Mouse (Mus musculus): ENCODE data around the gene Cmip. TPM values are rescaled to one million over a fixed set of nuclear protein-coding genes. Genes with fewer than 3 reads are reported as not detected.
A peak's percentile ranks its signal among the peaks of the same experiment; 100 is the strongest.

The Cmip gene
- polyA plus RNA-seq, 1 experiment from 2014 or later: 31.8 TPM

DNA sequence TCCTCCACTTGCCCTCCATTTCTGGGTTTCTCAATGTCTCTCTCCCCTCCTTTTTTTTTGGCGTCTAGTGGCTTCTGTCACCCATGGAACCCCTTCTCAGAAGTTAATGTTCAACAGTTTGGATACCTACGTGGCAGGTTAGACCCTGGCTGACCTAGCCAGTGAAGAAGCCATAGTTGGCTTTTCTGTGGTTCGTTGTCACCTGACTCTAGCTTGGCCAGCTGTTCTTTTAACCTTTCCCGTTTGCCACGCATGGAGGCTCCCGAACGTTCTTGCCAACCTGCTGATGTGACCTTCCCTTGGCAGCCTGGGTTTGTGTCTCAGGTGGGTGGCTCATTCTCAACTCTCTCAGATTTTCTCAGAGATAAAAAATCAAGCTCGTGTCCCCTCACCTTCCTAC lies 60.6 kb downstream of the Cmip start:
- peaks cover 33% of the 10 kb centered on the region for H3K4me1 ChIP-seq
- H3K4me3 ChIP-seq (replicated peaks): no peak overlapping the region
- 74% methylated on average over 8 of the region's 8 CpGs for WGBS
- H3K4me2 ChIP-seq: no peak overlapping the region
- no peaks in the 10 kb centered on the region for H3K36me3 ChIP-seq
- H3K27me3 ChIP-seq (replicated peaks): no peaks in the 10 kb centered on the region
- H3K27ac ChIP-seq: no peak overlapping the region
- no peak for ATAC-seq (ENCODE audit: insufficient read depth, low FRiP score, low read depth)
- H3K9me3 ChIP-seq: no peaks in the 10 kb centered on the region
- no peak overlapping the region for H3K9ac ChIP-seq

DNA sequence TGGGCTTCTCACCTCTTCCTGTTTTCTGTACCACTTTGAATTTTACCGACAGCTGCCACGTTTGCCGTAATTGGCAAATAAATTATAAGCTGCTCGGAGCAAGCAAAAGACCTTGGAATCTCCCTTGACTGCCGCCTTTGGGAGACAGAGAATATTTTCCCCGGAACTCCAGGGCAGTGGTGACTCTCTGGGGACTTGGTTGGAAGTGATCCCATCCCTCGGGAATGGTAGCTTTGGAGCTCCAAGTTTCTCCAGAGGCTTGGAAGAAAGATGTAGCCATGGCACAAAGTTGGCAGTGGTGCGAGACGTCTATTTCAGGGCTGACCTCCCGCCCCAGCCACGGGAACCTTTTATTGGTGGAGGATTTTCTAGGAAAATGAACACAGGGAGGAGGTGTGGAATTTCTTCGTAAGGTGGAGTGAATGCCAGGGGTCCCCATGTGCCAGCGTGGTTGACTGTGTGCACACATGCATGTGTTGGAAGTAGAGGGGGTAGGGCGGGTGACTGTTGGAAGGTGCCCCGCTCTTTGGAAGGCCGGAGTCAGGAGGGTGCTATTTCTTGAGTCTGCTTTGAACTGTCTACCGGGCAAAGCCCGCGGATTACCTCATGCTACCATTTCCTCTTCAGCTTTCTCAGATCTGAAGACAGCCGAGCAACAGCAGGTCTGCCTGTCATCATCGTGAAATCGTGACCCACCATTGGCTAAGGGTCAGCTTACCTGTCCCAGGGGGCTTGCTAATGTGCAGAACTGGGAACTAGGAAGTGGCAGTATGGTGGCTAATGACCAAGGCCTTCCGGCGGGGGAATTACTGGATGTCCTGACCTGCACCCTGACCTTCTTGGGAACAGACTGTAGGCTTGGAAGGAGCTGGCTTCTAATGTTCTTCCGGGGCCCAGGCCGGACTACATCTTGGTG lies 62.3 kb downstream of the Cmip start:
- Histone ChIP-seq H3K4me3 (replicated peaks) (no peak overlapping the region), H3K9ac (no peak overlapping the region), H3K4me1 (peaks cover 36% of the 10 kb centered on the region), H3K4me2 (no peak overlapping the region), H3K9me3 (no peaks in the 10 kb centered on the region), H3K36me3 (no peaks in the 10 kb centered on the region), H3K27ac (no peak overlapping the region), H3K27me3 (replicated peaks) (no peaks in the 10 kb centered on the region)
- ATAC-seq (ENCODE audit: insufficient read depth, low FRiP score, low read depth): no peak
- WGBS: 86% methylated on average over 26 of the region's 26 CpGs

DNA sequence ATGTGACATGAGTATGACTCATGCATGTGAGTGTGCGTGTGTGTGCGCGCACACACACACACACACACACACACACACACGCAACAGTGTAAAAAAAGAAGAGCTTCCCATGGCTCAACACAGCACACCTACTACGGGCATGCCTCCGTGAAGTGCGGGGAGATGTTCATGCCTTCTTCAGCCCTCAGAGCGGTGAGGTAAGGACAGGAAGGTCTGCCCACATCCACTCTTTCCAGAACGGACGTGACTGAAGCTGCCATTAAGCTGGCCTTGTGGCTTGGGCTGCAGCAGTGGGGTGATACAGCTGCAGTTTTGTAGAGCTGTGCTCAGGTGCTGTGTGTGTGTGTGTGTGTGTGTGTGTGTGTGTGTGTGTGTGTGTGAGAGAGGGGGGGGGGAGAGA lies 63.8 kb downstream of the Cmip start:
- no peak overlapping the region for H3K4me3 ChIP-seq (replicated peaks)
- no peak for ATAC-seq (ENCODE audit: insufficient read depth, low FRiP score, low read depth)
- H3K9me3 ChIP-seq: no peaks in the 10 kb centered on the region
- H3K27ac ChIP-seq: no peak overlapping the region
- H3K27me3 ChIP-seq (replicated peaks): no peaks in the 10 kb centered on the region
- H3K36me3 ChIP-seq: no peaks in the 10 kb centered on the region
- 91% methylated on average over 10 of the region's 10 CpGs for WGBS
- H3K4me1 ChIP-seq: peaks cover 25% of the 10 kb centered on the region
- H3K9ac ChIP-seq: no peak overlapping the region
- no peak overlapping the region for H3K4me2 ChIP-seq

DNA sequence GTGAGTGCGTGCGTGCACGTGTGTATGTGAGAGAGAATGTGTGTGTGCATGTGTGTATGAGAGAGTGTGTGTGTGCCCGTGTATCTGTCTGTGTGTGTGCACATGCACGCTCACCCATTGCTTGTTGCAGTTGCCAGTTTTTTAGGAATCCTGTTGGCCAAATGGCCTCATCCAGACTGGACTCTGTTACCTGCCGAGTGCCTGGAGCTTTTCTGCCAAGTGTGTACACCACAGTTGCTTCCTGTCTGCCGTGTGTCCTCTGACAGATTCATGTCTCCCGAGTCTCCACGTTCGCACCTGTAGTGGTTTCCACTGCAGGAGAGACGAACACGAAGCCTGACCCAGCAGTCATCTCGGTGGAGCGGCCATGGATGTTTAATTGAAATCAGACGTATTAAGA lies 64.4 kb downstream of the Cmip start:
- Histone ChIP-seq H3K4me3 (replicated peaks) (no peak overlapping the region), H3K9ac (no peak overlapping the region), H3K9me3 (no peaks in the 10 kb centered on the region), H3K36me3 (no peaks in the 10 kb centered on the region), H3K27me3 (replicated peaks) (no peaks in the 10 kb centered on the region), H3K4me2 (no peak overlapping the region), H3K4me1 (peaks cover 25% of the 10 kb centered on the region), H3K27ac (no peak overlapping the region)
- ATAC-seq (ENCODE audit: insufficient read depth, low FRiP score, low read depth): no peak
- WGBS: 85% methylated on average over 15 of the region's 15 CpGs

DNA sequence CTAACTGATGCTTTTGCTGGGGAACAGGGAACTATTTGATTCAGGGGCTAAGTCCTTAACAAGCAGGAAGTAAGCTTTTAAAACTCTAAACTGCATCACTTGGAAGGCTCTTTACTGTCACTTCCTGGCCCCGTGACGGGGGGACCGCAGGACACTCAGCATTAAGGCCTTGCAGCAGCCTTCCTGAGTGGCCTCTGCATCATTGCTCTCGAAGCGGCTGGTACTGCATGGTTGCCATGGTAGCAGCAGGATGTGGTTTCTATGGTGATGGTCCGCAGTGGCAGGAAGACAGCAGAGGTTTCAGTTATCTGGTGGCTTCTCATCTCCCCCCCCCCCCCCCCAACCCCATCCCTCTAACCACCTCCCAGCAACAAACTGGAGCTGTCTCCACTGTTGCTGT lies 65.2 kb downstream of the Cmip start:
- ATAC-seq (ENCODE audit: insufficient read depth, low FRiP score, low read depth): no peak
- H3K4me1 ChIP-seq: peaks cover 26% of the 10 kb centered on the region
- no peaks in the 10 kb centered on the region for H3K27me3 ChIP-seq (replicated peaks)
- WGBS: 69% methylated on average over 6 of the region's 6 CpGs
- no peak overlapping the region for H3K4me2 ChIP-seq
- no peak overlapping the region for H3K4me3 ChIP-seq (replicated peaks)
- H3K9me3 ChIP-seq: no peaks in the 10 kb centered on the region
- H3K9ac ChIP-seq: no peak overlapping the region
- 0 out of 2 replicates have a peak overlapping the region, but pooled peaks have one; percentile 31 for H3K27ac ChIP-seq
- no peaks in the 10 kb centered on the region for H3K36me3 ChIP-seq

DNA sequence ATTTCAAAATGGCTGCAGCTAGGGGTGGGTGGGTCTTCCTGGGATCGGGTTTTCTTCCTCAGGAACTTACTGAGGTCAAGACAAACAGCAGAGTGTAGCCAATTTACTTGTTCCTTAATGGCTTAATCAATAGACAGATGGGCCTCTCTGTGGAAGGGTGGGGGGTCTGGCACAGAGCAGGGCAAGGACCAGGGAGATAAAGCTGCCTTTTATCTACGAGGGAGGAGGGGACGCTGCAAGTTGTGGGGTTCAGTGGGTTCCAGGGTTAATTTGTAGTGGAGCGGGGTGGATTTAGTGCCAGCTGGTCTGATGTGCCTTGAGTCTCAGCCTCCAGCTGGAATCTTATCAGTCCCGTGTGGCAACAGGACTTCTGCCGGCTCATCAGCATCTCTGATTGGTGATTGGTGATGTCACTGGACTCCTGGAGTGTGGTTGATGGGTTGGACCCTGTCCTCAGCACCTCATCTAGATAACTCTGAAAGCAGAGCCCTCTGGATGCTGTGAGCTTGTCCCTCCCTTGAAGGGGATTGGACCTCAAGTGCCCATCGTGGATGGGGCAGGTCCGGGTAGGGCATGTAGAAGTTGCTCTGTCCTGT lies 65.9 kb downstream of the Cmip start:
- no peak overlapping the region for H3K4me3 ChIP-seq (replicated peaks)
- peaks cover 29% of the 10 kb centered on the region for H3K4me1 ChIP-seq
- no peaks in the 10 kb centered on the region for H3K27me3 ChIP-seq (replicated peaks)
- WGBS: 46% methylated on average over 8 of the region's 8 CpGs
- no peaks in the 10 kb centered on the region for H3K36me3 ChIP-seq
- no peak overlapping the region for H3K4me2 ChIP-seq
- H3K27ac ChIP-seq: peak overlapping the region; percentile 31; the same call in 1 of the 2 replicates
- H3K9me3 ChIP-seq: no peaks in the 10 kb centered on the region
- no peak overlapping the region for H3K9ac ChIP-seq
- no peak for ATAC-seq (ENCODE audit: insufficient read depth, low FRiP score, low read depth)

DNA sequence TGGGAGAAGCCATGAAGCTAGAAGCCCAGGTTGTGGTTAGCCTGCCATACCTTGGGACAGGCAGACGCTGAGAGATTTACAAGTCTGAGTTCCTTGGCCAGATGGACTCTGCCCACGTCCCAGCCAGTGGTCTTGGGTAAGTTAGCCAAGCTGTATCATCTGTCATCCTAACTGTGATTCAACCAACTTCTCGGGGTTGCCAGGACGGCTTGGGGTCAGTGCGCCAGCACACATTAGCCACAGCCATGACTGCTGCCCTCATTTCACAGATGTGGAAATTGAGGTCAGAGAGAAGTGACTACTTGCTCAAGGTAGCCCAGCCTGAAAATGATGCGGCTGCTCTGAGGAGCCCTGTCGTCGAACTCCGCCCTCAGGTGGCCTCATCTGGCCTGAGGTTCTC lies 68.0 kb downstream of the Cmip start:
- no peaks in the 10 kb centered on the region for H3K27me3 ChIP-seq (replicated peaks)
- no peaks in the 10 kb centered on the region for H3K9me3 ChIP-seq
- WGBS: 95% methylated on average over 9 of the region's 9 CpGs
- no peak overlapping the region for H3K4me2 ChIP-seq
- no peak overlapping the region for H3K9ac ChIP-seq
- H3K36me3 ChIP-seq: no peaks in the 10 kb centered on the region
- peaks cover 37% of the 10 kb centered on the region for H3K4me1 ChIP-seq
- H3K27ac ChIP-seq: no peak overlapping the region
- no peak overlapping the region for H3K4me3 ChIP-seq (replicated peaks)
- no peak for ATAC-seq (ENCODE audit: insufficient read depth, low FRiP score, low read depth)

DNA sequence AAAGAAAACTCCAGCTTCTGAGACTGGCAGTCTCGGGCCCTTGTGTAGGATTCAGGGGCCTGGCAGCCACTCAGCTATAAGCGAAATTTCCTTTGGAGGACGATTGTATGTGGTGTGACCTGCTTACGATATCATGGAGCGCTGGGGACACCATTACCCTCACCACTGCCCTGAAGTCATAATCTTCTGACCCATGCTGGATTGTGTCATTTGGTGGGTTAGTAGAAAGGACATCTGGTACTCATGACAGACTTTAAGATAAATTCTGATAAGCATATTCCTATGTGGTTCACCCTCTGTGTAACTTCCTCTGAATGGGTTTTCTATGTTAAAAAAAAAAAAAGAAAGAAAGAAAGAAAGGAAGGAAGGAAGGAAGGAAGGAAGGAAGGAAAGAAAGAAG lies 69.9 kb downstream of the Cmip start:
- Histone ChIP-seq H3K9me3 (no peaks in the 10 kb centered on the region), H3K36me3 (no peaks in the 10 kb centered on the region), H3K27me3 (replicated peaks) (no peaks in the 10 kb centered on the region), H3K4me1 (peaks cover 30% of the 10 kb centered on the region), H3K4me3 (replicated peaks) (no peak overlapping the region), H3K27ac (no peak overlapping the region), H3K9ac (no peak overlapping the region), H3K4me2 (no peak overlapping the region)
- 76% methylated on average over 5 of the region's 5 CpGs for WGBS
- no peak for ATAC-seq (ENCODE audit: insufficient read depth, low FRiP score, low read depth)

DNA sequence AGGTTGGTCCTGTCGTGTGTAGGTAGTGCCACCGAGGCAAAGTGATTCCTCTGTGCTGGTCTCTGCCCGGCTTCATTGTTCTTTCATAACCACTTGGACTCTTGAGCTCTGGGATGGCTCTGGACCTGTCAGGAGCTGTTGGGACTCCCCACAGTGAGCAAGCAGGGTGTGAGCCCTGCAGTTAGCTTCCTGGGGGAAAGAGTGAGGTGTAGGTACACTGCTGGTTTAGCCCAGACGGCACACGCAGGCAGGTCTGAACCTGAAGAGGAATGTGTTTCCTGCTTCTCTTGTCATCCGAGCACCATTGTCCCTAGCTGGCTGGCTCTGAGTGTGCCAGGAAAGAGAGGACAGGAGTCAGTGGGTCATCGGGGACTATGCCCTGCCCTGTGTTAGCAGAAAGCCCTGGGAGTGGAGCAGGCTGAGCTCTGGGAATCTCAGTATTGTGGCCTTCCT lies 70.5 kb downstream of the Cmip start:
- ATAC-seq (ENCODE audit: insufficient read depth, low FRiP score, low read depth): peak; percentile 65; the same call in 1 of the 2 replicates
- Histone ChIP-seq H3K36me3 (no peaks in the 10 kb centered on the region), H3K4me3 (replicated peaks) (no peak overlapping the region), H3K4me1 (peaks cover 34% of the 10 kb centered on the region), H3K27ac (peak overlapping the region; percentile 76), H3K27me3 (replicated peaks) (no peaks in the 10 kb centered on the region), H3K4me2 (no peak overlapping the region), H3K9me3 (no peaks in the 10 kb centered on the region), H3K9ac (no peak overlapping the region)
- 47% methylated on average over 7 of the region's 7 CpGs for WGBS

DNA sequence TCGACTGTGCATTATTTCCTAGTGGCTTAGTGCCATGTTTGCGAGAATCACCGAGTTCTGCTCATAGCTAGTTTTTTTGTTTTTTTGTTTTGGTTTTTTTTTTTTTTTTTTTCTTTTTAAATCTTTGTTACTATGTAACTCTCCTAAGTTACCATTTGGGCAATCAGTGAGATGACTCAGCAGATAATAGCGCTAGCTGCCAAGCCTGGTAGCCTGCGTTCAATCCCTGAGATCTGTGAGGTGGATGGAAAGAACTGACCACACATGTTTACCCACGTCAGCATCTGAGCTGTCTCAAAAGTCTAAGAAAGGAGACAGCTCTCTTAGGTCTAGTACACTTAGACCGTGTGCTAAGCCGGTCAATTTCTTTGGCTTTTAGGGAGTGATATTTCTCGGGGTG lies 71.9 kb downstream of the Cmip start:
- H3K9ac ChIP-seq: no peak overlapping the region
- H3K27me3 ChIP-seq (replicated peaks): no peaks in the 10 kb centered on the region
- H3K4me3 ChIP-seq (replicated peaks): no peak overlapping the region
- peak overlapping the region; percentile 68; the same call in 1 of the 2 replicates for H3K27ac ChIP-seq
- no peaks in the 10 kb centered on the region for H3K36me3 ChIP-seq
- H3K4me1 ChIP-seq: peaks cover 38% of the 10 kb centered on the region
- 58% methylated on average over 9 of the region's 9 CpGs for WGBS
- no peaks in the 10 kb centered on the region for H3K9me3 ChIP-seq
- ATAC-seq (ENCODE audit: insufficient read depth, low FRiP score, low read depth): no peak
- no peak overlapping the region for H3K4me2 ChIP-seq

DNA sequence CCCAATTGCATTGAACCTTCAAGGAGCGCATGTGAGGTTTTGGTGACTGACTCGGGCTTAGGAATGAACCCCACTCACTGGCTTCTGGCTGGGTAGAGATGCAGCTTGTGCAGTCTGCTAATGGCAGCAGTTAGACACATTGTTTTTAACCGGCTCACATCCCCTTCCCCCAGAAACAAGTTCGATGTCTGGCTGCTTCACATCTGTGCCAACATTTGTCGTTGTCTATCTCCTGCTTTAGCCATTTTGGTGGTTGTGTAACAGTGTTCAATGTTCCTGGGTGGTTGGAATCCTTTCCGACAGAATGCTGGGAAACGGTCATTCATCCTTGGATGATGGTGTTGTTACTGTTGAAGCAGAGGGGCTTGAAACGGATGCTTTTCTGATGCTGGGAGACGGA lies 72.3 kb downstream of the Cmip start:
- Histone ChIP-seq H3K4me2 (no peak overlapping the region), H3K4me1 (peaks cover 41% of the 10 kb centered on the region), H3K9ac (no peak overlapping the region), H3K27ac (peak overlapping the region; percentile 68; the same call in 1 of the 2 replicates), H3K9me3 (no peaks in the 10 kb centered on the region), H3K27me3 (replicated peaks) (no peaks in the 10 kb centered on the region), H3K4me3 (replicated peaks) (no peak overlapping the region), H3K36me3 (no peaks in the 10 kb centered on the region)
- ATAC-seq (ENCODE audit: insufficient read depth, low FRiP score, low read depth): no peak
- WGBS: 60% methylated on average over 9 of the region's 9 CpGs

DNA sequence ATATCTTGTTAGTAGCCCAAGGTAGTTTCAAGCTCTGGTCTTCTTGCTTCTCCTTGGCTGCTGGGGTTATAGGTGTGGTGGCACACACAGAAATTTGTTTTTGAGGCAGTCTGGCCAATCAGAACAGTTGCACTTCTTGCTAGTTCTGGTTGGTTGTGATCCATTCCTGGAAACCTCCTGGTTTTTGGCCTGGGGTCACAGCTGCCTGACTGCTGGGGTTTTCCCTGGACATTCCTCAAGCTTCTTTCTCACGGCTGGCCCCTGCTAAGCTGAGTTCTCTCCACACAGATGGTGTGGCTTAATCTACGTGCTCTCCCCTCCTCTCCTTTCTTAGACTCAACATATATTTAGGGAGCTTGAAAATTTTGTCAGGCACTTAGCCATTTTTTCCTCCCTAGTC lies 73.0 kb downstream of the Cmip start:
- Histone ChIP-seq H3K27ac (peak overlapping the region; percentile 68; the same call in 1 of the 2 replicates), H3K4me3 (replicated peaks) (no peak overlapping the region), H3K4me2 (no peak overlapping the region), H3K4me1 (peaks cover 46% of the 10 kb centered on the region), H3K36me3 (no peaks in the 10 kb centered on the region), H3K27me3 (replicated peaks) (no peaks in the 10 kb centered on the region), H3K9ac (no peak overlapping the region), H3K9me3 (no peaks in the 10 kb centered on the region)
- ATAC-seq (ENCODE audit: insufficient read depth, low FRiP score, low read depth): no peak
- WGBS: 36% methylated on average over 2 of the region's 2 CpGs

All from stomach, embryonic 15.5 days (tissue).